Mouse (Mus musculus) limb, embryonic 13.5 days (tissue): ENCODE data around the gene Nxn. TPM values are rescaled to one million over a fixed set of nuclear protein-coding genes. Genes with fewer than 3 reads are reported as not detected.

ENCODE experiments used
- ATAC-seq: fragments of 200-750 bp; cut with Nextera tagmentation; 2 replicates; pipeline ENCODE4 v1.8.0; 2017; ENCODE audit warnings: low read depth, moderate number of reproducible peaks, moderate TSS enrichment; ENCODE audit not compliant: low FRiP score
- H3K27ac ChIP-seq: fragments of 300-500 bp; sonication (generic); 2 replicates; pipeline ENCODE4 v1.5.1; 2015; ENCODE audit warnings: inconsistent platforms, mild to moderate bottlenecking, moderate library complexity
- H3K27me3 ChIP-seq: fragments of 300-500 bp; sonication (generic); 2 replicates; pipeline ENCODE4 v1.6.1; 2015; ENCODE audit warnings: mild to moderate bottlenecking, inconsistent platforms
- H3K36me3 ChIP-seq: fragments of 300-500 bp; sonication (generic); 2 replicates; pipeline ENCODE4 v1.6.1; 2015; ENCODE audit warnings: inconsistent platforms, mild to moderate bottlenecking, moderate library complexity
- H3K4me1 ChIP-seq: fragments of 300-500 bp; sonication (generic); 2 replicates; pipeline ENCODE4 v1.6.1; 2015; ENCODE audit warnings: inconsistent platforms
- H3K4me2 ChIP-seq: fragments of 300-500 bp; sonication (generic); replicated peaks from 2 replicates; pipeline ENCODE4 v1.6.1; 2015; ENCODE audit warnings: inconsistent platforms, mild to moderate bottlenecking, moderate library complexity
- H3K4me3 ChIP-seq: fragments of 300-500 bp; sonication (generic); 2 replicates; pipeline ENCODE4 v1.5.1; 2015; ENCODE audit warnings: moderate library complexity, mild to moderate bottlenecking, inconsistent platforms
- H3K9ac ChIP-seq: fragments of 300-500 bp; sonication (generic); 2 replicates; pipeline ENCODE4 v1.6.1; 2015; ENCODE audit warnings: mild to moderate bottlenecking, inconsistent platforms
- H3K9me3 ChIP-seq: fragments of 300-500 bp; sonication (generic); 2 replicates; pipeline ENCODE4 v1.6.1; 2016; ENCODE audit warnings: inconsistent platforms
- WGBS: fragments of 180-500 bp; shearing (Covaris S2); methylation state at CpG from one replicate; pipeline ENCODE4 v1.1.7; 2015; 5-methylcytosine and 5-hydroxymethylcytosine counted together
- polyA plus RNA-seq: library from polyadenylated mRNA; unstranded; fragments of >200 nt; fragmentation: Nextera tagmentation; extraction: Ambion mirVana; gene quantifications from 2 replicates; pipeline ENCODE4 v1.2.1, GENCODE M21; 2015

Gene Nxn
- polyA plus RNA-seq, 1 experiment from 2014 or later: 57.6 TPM

DNA sequence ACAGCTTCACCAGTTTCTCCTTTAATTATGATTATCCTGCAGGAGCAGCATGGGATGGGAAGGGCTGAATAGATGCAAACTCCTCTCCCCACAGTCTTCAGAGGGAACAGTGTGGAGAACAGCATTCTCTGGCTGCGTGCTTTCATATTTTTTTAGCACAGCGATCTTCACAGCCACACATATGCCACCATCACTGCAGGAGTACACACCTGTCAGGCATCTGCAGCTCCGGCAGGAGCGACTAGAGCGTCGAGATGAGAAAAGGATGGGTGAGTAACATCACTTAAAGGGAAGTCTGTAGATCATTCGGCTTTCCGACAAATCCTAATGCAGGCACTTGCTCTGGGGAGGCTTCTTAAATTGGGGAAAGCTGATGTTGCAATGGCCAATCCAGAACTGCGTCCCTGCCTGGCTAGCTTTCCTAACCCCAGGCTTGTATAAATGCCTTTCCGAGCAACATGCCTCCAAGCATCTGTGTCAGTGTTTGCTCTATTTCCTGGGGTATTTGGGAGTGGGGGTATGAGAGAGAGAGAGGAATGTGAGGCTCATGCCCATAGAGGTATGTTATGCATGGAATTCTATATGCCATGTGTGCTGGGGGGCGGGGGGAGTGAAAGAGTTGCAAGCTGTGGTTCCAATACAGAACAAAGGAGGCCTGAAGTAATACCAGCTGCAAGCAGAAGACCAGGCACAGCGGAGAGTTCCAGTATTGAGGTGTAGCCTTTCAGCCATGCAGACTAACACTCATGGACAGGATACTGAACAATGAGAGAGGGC lies 87.5 kb downstream of the Nxn start:
- WGBS: 33% methylated on average over 12 of the region's 12 CpGs
- H3K9ac ChIP-seq: 0 out of 2 replicates have a peak overlapping the region, but pooled peaks have one; percentile 39

DNA sequence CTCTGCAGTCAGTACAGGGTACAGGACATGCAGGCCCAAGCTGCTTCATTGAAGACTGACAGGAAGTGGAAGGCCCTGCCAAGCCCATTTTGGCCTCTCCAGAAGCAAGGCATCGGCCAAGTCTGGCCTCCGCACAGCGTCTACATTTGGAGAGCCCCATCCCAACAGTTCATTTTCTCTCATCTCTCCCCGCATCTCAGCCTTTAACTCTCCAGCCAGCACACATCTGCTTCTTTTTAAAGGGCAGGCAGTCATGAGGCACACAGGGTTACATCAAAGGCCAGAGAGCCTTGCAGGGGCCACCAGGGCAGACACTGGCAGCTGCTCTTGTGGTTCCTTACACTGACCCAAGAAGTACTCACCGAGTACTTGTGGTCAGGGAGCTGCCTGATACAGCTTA lies 89.1 kb downstream of the Nxn start:
- Histone ChIP-seq H3K4me3 (no peak overlapping the region), H3K4me1 (peaks cover 85% of the 10 kb centered on the region), H3K27ac (peak overlapping the region; percentile 39; the same call in 1 of the 2 replicates), H3K36me3 (no peaks in the 10 kb centered on the region), H3K4me2 (no peak overlapping the region), H3K9ac (no peak overlapping the region), H3K9me3 (no peaks in the 10 kb centered on the region), H3K27me3 (no peaks in the 10 kb centered on the region)
- 14% methylated on average over 5 of the region's 5 CpGs for WGBS
- ATAC-seq: no peak

More for the DNA sequence above, 87.5 kb downstream of the Nxn start:
- peak overlapping the region; percentile 30 for H3K4me2 ChIP-seq
- ATAC-seq: peak; percentile 75
- H3K27ac ChIP-seq: peak overlapping the region; percentile 90
- peaks cover 70% of the 10 kb centered on the region for H3K4me1 ChIP-seq
- no peaks in the 10 kb centered on the region for H3K9me3 ChIP-seq
- no peaks in the 10 kb centered on the region for H3K36me3 ChIP-seq
- H3K4me3 ChIP-seq: no peak overlapping the region
- no peaks in the 10 kb centered on the region for H3K27me3 ChIP-seq

DNA sequence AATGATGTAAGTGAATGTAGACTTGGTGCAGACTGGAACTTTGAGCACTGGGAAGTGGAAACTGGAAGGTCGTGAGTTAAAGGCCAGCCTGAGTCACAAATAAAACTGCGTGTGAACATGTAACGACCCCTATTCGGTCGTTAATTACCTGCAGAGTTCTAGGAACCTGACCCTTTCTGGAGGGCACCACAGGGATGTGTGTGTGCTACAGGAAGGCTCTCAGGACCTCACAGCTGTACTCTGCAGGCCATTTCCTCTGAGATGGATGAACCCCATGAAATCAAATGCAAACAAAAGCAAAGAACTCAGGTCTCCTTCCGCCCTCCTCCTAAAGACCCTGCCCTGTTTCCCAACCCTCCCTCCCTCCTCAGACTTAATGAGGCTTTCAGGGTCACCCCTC lies 89.9 kb downstream of the Nxn start:
- H3K27ac ChIP-seq: peak overlapping the region; percentile 39; the same call in 1 of the 2 replicates
- H3K4me3 ChIP-seq: no peak overlapping the region
- peaks cover 89% of the 10 kb centered on the region for H3K4me1 ChIP-seq
- no peaks in the 10 kb centered on the region for H3K9me3 ChIP-seq
- H3K9ac ChIP-seq: no peak overlapping the region
- H3K36me3 ChIP-seq: no peaks in the 10 kb centered on the region
- no peaks in the 10 kb centered on the region for H3K27me3 ChIP-seq
- WGBS: 26% methylated on average over 6 of the region's 6 CpGs
- H3K4me2 ChIP-seq: no peak overlapping the region
- ATAC-seq: no peak

DNA sequence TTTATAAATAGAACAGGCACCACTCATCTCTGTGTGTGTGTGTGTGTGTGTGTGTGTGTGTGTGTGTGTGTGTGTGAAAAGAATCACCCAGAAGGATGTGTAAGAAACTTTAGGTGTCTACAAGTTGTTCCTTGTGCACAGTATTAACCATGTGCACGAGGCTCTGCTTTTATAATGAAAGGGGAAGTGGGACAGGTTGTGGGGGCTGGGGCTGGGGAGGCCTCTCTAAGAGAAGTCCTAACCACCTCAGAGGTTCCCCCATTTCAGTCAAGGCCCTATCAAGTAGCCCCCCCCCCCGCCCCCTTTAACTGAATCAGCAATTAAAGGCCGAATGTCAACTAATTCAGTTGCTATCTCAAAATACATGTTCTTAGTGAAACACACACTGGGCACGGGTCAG lies 92.2 kb downstream of the Nxn start:
- no peak for ATAC-seq
- H3K36me3 ChIP-seq: no peaks in the 10 kb centered on the region
- no peaks in the 10 kb centered on the region for H3K9me3 ChIP-seq
- peaks cover 80% of the 10 kb centered on the region for H3K4me1 ChIP-seq
- no peak overlapping the region for H3K4me3 ChIP-seq
- no peak overlapping the region for H3K4me2 ChIP-seq
- H3K27me3 ChIP-seq: no peaks in the 10 kb centered on the region
- 34% methylated on average over 4 of the region's 4 CpGs for WGBS
- H3K9ac ChIP-seq: no peak overlapping the region
- peak overlapping the region; percentile 22; the same call in 1 of the 2 replicates for H3K27ac ChIP-seq

DNA sequence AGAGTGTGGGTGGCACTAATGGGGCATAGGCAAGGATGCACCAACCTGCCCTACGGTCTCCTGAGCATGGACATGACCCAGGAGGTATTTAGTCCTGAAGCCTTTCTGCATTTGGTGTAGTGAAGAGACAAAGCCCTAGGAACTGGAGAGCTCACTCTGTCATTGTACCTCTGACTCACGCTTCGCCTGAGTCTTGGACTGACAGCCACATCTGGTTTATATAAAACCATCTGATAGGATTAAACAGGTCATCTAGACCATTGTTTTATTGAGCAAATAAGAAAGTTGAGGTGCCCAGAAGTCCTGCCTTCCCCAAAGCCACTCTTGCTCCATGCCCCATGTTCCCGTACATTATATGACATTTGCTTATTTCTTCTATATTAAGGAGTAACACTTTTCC lies 93.4 kb downstream of the Nxn start:
- no peak overlapping the region for H3K4me2 ChIP-seq
- H3K27ac ChIP-seq: peak overlapping the region; percentile 44
- no peaks in the 10 kb centered on the region for H3K36me3 ChIP-seq
- H3K4me1 ChIP-seq: peaks cover 80% of the 10 kb centered on the region
- WGBS: 51% methylated on average over 4 of the region's 4 CpGs
- H3K27me3 ChIP-seq: no peaks in the 10 kb centered on the region
- no peak for ATAC-seq
- no peaks in the 10 kb centered on the region for H3K9me3 ChIP-seq
- no peak overlapping the region for H3K9ac ChIP-seq
- no peak overlapping the region for H3K4me3 ChIP-seq

DNA sequence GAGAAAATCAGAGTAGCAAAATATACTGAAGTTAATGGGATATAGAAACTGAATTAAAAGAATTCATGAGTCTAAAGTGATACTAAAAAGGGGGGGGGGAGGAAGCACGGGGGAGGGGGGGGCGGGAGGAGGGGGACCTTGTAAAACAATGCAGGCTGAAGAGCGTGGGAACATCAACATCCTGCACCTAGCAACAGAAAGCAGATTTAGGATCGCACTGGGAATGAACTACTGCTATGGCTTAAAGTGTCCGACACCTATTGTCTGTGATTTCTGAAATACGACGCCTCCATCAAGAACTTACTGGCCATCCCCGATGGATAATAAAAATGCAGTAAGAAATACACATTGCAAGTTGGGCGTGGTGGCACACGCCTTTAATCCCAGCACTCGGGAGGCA lies 95.6 kb downstream of the Nxn start:
- H3K36me3 ChIP-seq: no peaks in the 10 kb centered on the region
- no peak overlapping the region for H3K4me3 ChIP-seq
- H3K27me3 ChIP-seq: no peaks in the 10 kb centered on the region
- 66% methylated on average over 10 of the region's 11 CpGs for WGBS
- H3K9ac ChIP-seq: no peak overlapping the region
- H3K4me1 ChIP-seq: peaks cover 79% of the 10 kb centered on the region
- no peak for ATAC-seq
- H3K9me3 ChIP-seq: no peaks in the 10 kb centered on the region
- H3K27ac ChIP-seq: no peak overlapping the region
- no peak overlapping the region for H3K4me2 ChIP-seq

DNA sequence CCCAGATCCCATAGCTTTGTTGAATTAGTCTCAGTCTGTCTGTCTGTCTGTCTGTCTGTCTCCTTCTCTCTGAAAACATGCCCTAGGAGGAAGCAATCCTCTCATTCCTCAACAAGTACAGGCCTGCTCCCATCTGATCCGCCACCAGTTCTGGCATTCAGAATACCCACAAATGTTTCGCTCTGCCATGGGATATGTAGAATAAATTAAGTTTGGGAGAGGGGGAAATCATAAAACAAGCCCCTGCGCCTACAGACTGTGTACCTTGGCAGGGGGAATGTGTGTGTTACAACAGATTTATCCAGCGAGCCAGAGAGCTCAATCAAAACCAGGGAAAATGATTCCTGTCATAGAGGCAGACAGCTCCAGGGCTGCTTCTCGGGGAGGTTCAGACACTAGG lies 98.1 kb downstream of the Nxn start:
- no peak overlapping the region; the same call in 1 of the 2 replicates for H3K9ac ChIP-seq
- H3K4me1 ChIP-seq: peaks cover 82% of the 10 kb centered on the region
- no peak overlapping the region for H3K4me3 ChIP-seq
- ATAC-seq: peak; percentile 42; the same call in 1 of the 2 replicates
- H3K9me3 ChIP-seq: no peaks in the 10 kb centered on the region
- peak overlapping the region; percentile 27; the same call in 1 of the 2 replicates for H3K4me2 ChIP-seq
- no peaks in the 10 kb centered on the region for H3K36me3 ChIP-seq
- H3K27me3 ChIP-seq: no peaks in the 10 kb centered on the region
- 45% methylated on average over 5 of the region's 5 CpGs for WGBS
- H3K27ac ChIP-seq: peak overlapping the region; percentile 69

DNA sequence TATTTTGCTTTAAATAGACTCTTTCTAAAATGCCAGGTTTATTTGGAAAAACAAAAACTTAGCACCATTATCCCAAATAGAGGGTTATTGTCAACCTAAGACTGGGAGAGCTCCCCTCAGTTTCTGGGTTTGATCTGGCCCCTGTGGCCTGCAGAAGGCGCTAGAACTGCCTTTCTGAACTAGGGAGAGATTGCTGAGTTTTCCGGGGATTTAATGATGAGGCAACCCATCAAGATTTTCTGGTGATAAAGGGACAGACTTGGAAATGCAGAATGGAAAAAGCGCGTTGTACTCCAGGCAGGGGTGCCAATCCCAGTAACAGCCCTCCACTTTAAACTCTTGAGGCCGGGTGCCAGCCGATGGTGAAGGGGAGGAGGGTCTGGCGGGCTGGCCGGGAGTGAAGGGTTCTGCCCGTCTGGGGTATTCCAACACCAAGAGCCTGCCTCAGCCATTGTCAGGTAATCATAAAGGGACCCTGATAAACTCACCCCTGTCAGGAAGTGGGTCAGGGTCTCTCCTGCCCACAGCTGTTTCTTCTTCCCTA lies 100.4 kb downstream of the Nxn start:
- 48% methylated on average over 9 of the region's 9 CpGs for WGBS
- ATAC-seq: no peak
- no peak overlapping the region for H3K4me3 ChIP-seq
- H3K36me3 ChIP-seq: no peaks in the 10 kb centered on the region
- peak overlapping the region; percentile 19; the same call in 1 of the 2 replicates for H3K4me2 ChIP-seq
- no peaks in the 10 kb centered on the region for H3K27me3 ChIP-seq
- H3K9me3 ChIP-seq: no peaks in the 10 kb centered on the region
- peaks cover 88% of the 10 kb centered on the region for H3K4me1 ChIP-seq
- peak overlapping the region; percentile 19; the same call in 1 of the 2 replicates for H3K9ac ChIP-seq
- peak overlapping the region; percentile 48; the same call in 1 of the 2 replicates for H3K27ac ChIP-seq

DNA sequence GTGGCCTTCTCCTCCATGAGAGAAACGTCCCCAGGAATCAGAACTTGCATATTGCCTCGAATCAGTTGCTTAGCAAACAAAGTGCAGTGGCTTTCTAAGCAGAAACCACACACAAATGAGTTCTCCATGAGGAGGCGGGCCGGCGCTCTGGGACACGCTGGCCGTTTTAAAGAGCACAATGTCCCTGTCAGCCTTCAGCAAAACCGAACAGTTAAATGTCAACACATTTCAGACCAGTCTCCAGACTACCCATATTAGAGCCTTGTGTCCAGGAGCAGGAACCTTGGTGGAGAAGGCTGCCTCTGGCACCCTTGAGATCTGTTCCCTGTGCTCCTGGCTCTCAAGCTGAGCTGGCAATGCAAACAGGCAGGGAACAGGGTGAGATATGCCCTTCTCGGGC lies 101.7 kb downstream of the Nxn start:
- peaks cover 92% of the 10 kb centered on the region for H3K4me1 ChIP-seq
- no peak overlapping the region for H3K4me2 ChIP-seq
- H3K9me3 ChIP-seq: no peaks in the 10 kb centered on the region
- 54% methylated on average over 9 of the region's 9 CpGs for WGBS
- H3K36me3 ChIP-seq: no peaks in the 10 kb centered on the region
- no peak overlapping the region for H3K9ac ChIP-seq
- no peak for ATAC-seq
- no peaks in the 10 kb centered on the region for H3K27me3 ChIP-seq
- H3K4me3 ChIP-seq: no peak overlapping the region
- no peak overlapping the region for H3K27ac ChIP-seq

DNA sequence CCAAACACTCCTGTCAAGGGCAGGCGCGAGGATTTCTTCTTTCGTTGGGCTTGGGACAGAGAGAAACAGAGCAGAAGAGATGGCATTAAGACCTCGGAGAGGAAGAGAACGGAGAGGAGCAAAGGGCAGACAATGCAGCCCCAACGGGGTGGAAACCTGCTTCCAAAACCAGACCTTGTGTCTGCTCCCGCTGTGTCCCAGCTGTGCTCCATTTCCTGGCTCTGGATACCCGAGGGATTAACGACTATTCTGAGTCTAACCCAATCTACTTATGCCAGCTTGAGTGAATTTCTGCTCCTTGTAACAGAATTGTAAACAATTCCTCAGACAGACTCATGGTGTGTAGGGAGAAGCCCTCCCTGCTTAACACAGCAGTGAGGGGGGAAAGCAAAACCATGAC lies 104.1 kb downstream of the Nxn start:
- no peak overlapping the region for H3K4me2 ChIP-seq
- peaks cover 91% of the 10 kb centered on the region for H3K4me1 ChIP-seq
- no peak overlapping the region for H3K4me3 ChIP-seq
- no peaks in the 10 kb centered on the region for H3K9me3 ChIP-seq
- H3K36me3 ChIP-seq: no peaks in the 10 kb centered on the region
- WGBS: 23% methylated on average over 9 of the region's 9 CpGs
- H3K9ac ChIP-seq: no peak overlapping the region
- peak overlapping the region; percentile 52; the same call in 1 of the 2 replicates for H3K27ac ChIP-seq
- no peak for ATAC-seq
- no peaks in the 10 kb centered on the region for H3K27me3 ChIP-seq

DNA sequence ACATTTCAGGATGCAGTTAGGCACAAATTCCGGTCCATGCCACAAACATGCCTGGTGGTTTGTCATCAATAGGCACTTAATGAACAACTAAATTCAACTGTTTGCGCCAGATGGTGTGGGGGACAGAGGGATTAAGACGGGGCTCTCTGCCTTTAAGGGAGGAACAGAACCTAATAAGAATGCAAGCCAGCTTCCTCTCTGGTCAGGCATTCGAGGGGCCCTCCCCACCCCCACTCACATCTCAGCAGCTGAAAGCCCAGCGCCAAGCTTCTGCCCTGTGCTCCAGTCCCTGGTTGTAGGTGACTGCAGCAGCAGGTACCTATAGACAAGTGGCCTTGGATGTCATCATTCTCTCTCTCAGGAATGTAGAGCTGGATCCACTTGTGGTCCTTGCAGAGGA lies 104.9 kb downstream of the Nxn start:
- no peak overlapping the region for H3K4me2 ChIP-seq

DNA sequence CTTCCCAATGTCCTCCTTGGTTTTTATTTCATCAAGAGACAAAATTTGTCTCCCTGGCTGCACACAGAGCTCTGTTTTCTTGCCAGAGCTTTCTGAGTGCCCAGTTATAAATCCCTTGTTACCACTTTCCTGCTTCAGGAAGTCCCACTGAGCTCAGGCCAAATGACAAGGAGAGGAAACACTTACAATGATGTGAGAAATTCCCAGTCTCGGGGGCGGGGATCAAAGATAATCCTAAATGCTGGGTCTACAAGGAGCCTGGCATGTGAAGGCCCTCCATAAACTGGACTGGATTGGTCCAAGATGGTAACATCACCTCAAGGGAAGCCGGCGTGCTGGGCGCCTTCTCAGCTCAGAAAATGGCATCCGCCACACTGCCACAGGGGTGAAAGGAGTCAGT lies 106.1 kb downstream of the Nxn start:
- Histone ChIP-seq H3K9me3 (no peaks in the 10 kb centered on the region), H3K27ac (peak overlapping the region; percentile 77), H3K4me1 (peaks cover 92% of the 10 kb centered on the region), H3K4me3 (no peak overlapping the region), H3K9ac (no peak overlapping the region), H3K27me3 (no peaks in the 10 kb centered on the region), H3K4me2 (peak overlapping the region; percentile 43), H3K36me3 (no peaks in the 10 kb centered on the region)
- WGBS: 31% methylated on average over 6 of the region's 6 CpGs
- ATAC-seq: no peak

More for the DNA sequence above, 104.9 kb downstream of the Nxn start:
- Histone ChIP-seq H3K9ac (no peak overlapping the region), H3K9me3 (no peaks in the 10 kb centered on the region), H3K36me3 (no peaks in the 10 kb centered on the region), H3K4me3 (no peak overlapping the region), H3K27ac (no peak overlapping the region), H3K27me3 (no peaks in the 10 kb centered on the region), H3K4me1 (peaks cover 93% of the 10 kb centered on the region)
- WGBS: 38% methylated on average over 5 of the region's 5 CpGs
- no peak for ATAC-seq
